In the genomic region with DNA sequence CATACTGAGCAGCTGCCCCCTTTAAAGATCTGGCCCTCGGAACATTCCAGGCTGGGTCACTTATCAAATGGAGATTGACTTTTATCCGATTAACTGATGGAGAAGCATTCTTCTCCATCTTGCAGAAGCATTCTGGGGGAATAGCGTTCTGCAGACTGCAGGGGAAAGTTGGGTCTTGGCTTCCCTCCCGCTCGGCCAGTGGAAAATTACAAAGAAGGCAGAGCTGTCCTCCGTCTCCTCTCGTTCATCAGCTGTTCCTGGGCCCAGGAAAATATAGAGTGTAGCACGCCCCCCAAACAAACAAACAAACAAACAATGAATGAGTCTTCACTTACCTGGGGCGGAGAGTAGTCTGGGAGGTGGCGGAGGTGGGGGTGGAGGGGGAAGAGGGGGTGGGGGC, we compare ENCODE assay signal across 22 mouse cellular contexts. TPM values are rescaled to one million over a fixed set of nuclear protein-coding genes. Genes with fewer than 3 reads are reported as not detected.
A peak's percentile ranks its signal among the peaks of the same experiment; 100 is the strongest.
DNase-seq lines count a peak whose midpoint lies in the region; ATAC-seq and TF ChIP-seq lines count a peak whose summit lies in the region.
"Had no signal": no experiment of that assay in that cellular context is flagged by ENCODE, and none has a peak within 500 bp of the region (broad histone marks: within the 10 kb centered on the region; RNA-seq: fewer than 3 reads in every experiment).

No protein-coding gene starts in this region.

- no peak overlapping the region for H3K9ac ChIP-seq in neural tube, embryonic 11.5 days (ENCODE audit: low read length)
- no peak overlapping the region for H3K9ac ChIP-seq in stomach, postnatal 0 days (ENCODE audit: low read length)
- H3K9ac ChIP-seq: forebrain, embryonic 13.5 days; forebrain, postnatal 0 days; heart, embryonic 13.5 days; hindbrain, embryonic 12.5 days had no signal

- H3K27me3 ChIP-seq in neural tube, embryonic 11.5 days (ENCODE audit: control insufficient read depth, insufficient read depth, low read length): no peaks in the 10 kb centered on the region
- no peaks in the 10 kb centered on the region for H3K27me3 ChIP-seq in stomach, postnatal 0 days (ENCODE audit: control insufficient read depth, insufficient read depth, low read length)
- H3K27me3 ChIP-seq: hindbrain, embryonic 12.5 days; Patski had no signal

- no peak for ATAC-seq in neural tube, embryonic 11.5 days (ENCODE audit: insufficient read depth, low FRiP score, low TSS enrichment)
- ATAC-seq in stomach, postnatal 0 days (ENCODE audit: low FRiP score, low TSS enrichment): no peak
- ATAC-seq: activated CD4-positive, CD25-positive, alpha-beta regulatory T cell, adult 4 months; forebrain, embryonic 13.5 days; forebrain, postnatal 0 days; hindbrain, embryonic 16.5 days; inflammation-experienced regulatory T-cells, adult 6 months; Patski had no signal

- H3K27ac ChIP-seq in neural tube, embryonic 11.5 days (ENCODE audit: low read depth, low read length): no peak overlapping the region
- H3K27ac ChIP-seq in stomach, postnatal 0 days (replicated peaks): no peak overlapping the region
- H3K27ac ChIP-seq: forebrain, embryonic 13.5 days; gastrocnemius, adult 2 months; heart, embryonic 13.5 days; hindbrain, embryonic 12.5 days had no signal

- 81% methylated on average over 10 of the region's 10 CpGs for WGBS in neural tube, embryonic 11.5 days
- WGBS in stomach, postnatal 0 days: 67% methylated on average over 10 of the region's 10 CpGs

- H3K4me1 ChIP-seq in neural tube, embryonic 11.5 days (ENCODE audit: control insufficient read depth, insufficient read depth, low read length): no peaks in the 10 kb centered on the region
- no peaks in the 10 kb centered on the region for H3K4me1 ChIP-seq in stomach, postnatal 0 days (replicated peaks; ENCODE audit: control insufficient read depth, insufficient read depth)
- H3K4me1 ChIP-seq: embryonic facial prominence, embryonic 10.5 days; hindbrain, embryonic 12.5 days had no signal

- H3K36me3 ChIP-seq in neural tube, embryonic 11.5 days (ENCODE audit: control insufficient read depth, insufficient read depth, low read length): no peaks in the 10 kb centered on the region
- H3K36me3 ChIP-seq in stomach, postnatal 0 days (ENCODE audit: control insufficient read depth, insufficient read depth, low read length): no peaks in the 10 kb centered on the region
- H3K36me3 ChIP-seq: embryonic facial prominence, embryonic 10.5 days; heart, embryonic 13.5 days; hindbrain, embryonic 12.5 days had no signal

- H3K4me3 ChIP-seq in neural tube, embryonic 11.5 days (ENCODE audit: low read depth, low read length): no peak overlapping the region
- no peak overlapping the region for H3K4me3 ChIP-seq in stomach, postnatal 0 days (ENCODE audit: low read depth, low read length)
- H3K4me3 ChIP-seq: embryonic facial prominence, embryonic 10.5 days; forebrain, embryonic 13.5 days; gastrocnemius, adult 2 months; heart, embryonic 13.5 days; hindbrain, embryonic 12.5 days had no signal

- H3K4me2 ChIP-seq in neural tube, embryonic 11.5 days (ENCODE audit: low read depth): no peak overlapping the region
- H3K4me2 ChIP-seq in stomach, postnatal 0 days (replicated peaks; ENCODE audit: low read depth): no peak overlapping the region
- H3K4me2 ChIP-seq: forebrain, embryonic 13.5 days; heart, embryonic 13.5 days; hindbrain, embryonic 12.5 days had no signal

- DNase-seq in adrenal gland, postnatal 10 days: peak; percentile 54
- DNase-seq in adrenal gland, adult 8-10 months: no peak
- peak; percentile 4 for DNase-seq in neural tube, embryonic 11.5 days (ENCODE audit: low spot score)
- DNase-seq in neural tube, embryonic 10.5 days (ENCODE audit: extremely low spot score, low spot score): no peak
- peak; percentile 45 for DNase-seq in kidney, postnatal 10 days
- DNase-seq in stomach, postnatal 0 days (ENCODE audit: low spot score): no peak
- DNase-seq in urinary bladder, postnatal 36 days (ENCODE audit: low spot score in 2 of 2): no peak
- DNase-seq: forebrain, postnatal 0 days; gastrocnemius, adult 2 months; gastrocnemius, postnatal 25 days; heart, adult 11 months; heart, postnatal 36 days had no signal

- TF ChIP-seq CTCF in stomach, postnatal 0 days (IDR thresholded peaks at IDR 0.05; ENCODE audit: low read depth): no peak

- no peaks in the 10 kb centered on the region for H3K9me3 ChIP-seq in neural tube, embryonic 11.5 days (ENCODE audit: control insufficient read depth, low read length)
- H3K9me3 ChIP-seq in stomach, postnatal 0 days (ENCODE audit: control insufficient read depth, low read length): no peaks in the 10 kb centered on the region
- H3K9me3 ChIP-seq: embryonic facial prominence, embryonic 10.5 days; forebrain, embryonic 13.5 days; heart, embryonic 13.5 days; hindbrain, embryonic 12.5 days had no signal

- TF ChIP-seq EP300 in stomach, postnatal 0 days (optimal IDR thresholded peaks at IDR 0.05): no peak

RNA-seq across cellular contexts. Expression of a gene that starts 6.7 kb away (rescaled TPM):
- total RNA-seq in adrenal gland, postnatal 10 days (2021): 1 to 10 TPM; 2.9 to 3.2 TPM
- total RNA-seq in adrenal gland, adult 8-10 months (2022): 1 to 10 TPM; 1.9 to 3.9 (median 2.5) TPM
- polyA plus RNA-seq in neural tube, embryonic 11.5 days (2014; fragmentation: Nextera tagmentation; extraction: Ambion mirVana): 1.9 and 2.0 TPM in 2 replicates
- 1.5 and 2.0 TPM in 2 replicates for polyA plus RNA-seq in stomach, postnatal 0 days (2015; fragmentation: Nextera tagmentation; extraction: Ambion mirVana)
- total RNA-seq: CH12.LX had no signal
- polyA plus RNA-seq: activated CD4-positive, CD25-positive, alpha-beta regulatory T cell, adult 4 months; forebrain, embryonic 13.5 days; heart, postnatal 0 days; inflammation-experienced regulatory T-cells, adult 6 months had no signal

Comparison
In these comparisons a context has a peak if more than half of its experiments do, and no peak if none do; other contexts are left out.
1. DNase-seq: peak in adrenal gland, postnatal 10 days (single experiment), neural tube, embryonic 11.5 days (single experiment) and kidney, postnatal 10 days (single experiment); none in adrenal gland, adult 8-10 months (single experiment), neural tube, embryonic 10.5 days (single experiment), stomach, postnatal 0 days (single experiment) and urinary bladder, postnatal 36 days (0 of 2).